Mouse (Mus musculus) left cerebral cortex, postnatal 4 days (tissue): ENCODE data around the gene Notum. TPM values are rescaled to one million over a fixed set of nuclear protein-coding genes. Genes with fewer than 3 reads are reported as not detected.
A peak's percentile ranks its signal among the peaks of the same experiment; 100 is the strongest.
"Not testable (repeated sequence)": the region's sequence is repeated elsewhere in the genome, so short reads cannot be mapped to it uniquely, and the experiment has no call there.

ENCODE experiments used
- DNase-seq: peaks from one replicate; pipeline ENCODE4 v3.0.0-alpha.2; 2022
- intact Hi-C: fragments of 180-260 bp; cut with DNase I; formaldehyde crosslinking; loops from one replicate; pipeline ENCODE4 v1.15.1; 2025
- total RNA-seq, 2 experiments: library from RNA; stranded (reverse); gene quantifications; 2 replicates each; pipeline ENCODE4 v1.2.3; 2021

Notum gene
- total RNA-seq, 2 experiments from 2014 or later: 4.7 to 7.8 TPM

DNA sequence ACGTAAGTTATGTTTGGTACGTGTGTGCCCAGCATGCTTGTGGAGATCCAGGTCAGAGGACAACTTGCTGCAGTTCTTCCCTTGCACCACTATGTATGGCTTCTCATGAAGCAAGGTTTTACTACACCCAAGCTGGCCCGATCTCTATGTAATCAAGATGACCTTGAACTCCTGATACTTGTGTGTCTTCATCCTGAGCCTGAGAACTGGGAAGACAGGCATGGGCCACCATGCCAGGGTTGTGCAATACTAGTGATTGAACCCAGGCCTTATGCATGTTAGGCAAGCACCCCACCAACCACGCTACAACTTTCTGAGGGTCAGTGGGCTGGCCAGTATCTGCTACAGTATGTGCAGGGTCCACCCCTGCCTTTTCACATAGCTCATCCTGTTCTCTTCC, 16.0 kb upstream of the Notum start:
- DNase-seq: no peak
- intact Hi-C loops: no loop called here

DNA sequence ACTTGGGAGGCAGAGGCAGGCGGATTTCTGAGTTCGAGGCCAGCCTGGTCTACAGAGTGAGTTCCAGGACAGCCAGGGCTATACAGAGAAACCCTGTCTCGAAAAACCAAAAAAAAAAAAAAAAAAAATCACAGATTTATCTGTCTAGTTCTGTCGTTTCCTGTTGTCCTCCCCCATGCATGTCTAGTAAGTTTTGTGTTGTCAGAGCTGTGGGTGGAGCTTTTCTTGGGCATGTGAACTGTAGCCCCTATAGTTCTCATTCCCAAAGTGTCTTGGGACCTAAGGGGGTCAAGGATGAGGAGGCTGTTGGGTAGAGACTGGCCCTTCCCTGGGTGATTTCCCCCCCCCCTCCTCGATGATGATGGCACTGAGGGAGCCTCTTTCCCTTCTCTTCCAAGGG, 14.9 kb upstream of the Notum start:
- intact Hi-C loops, DNase-seq: not testable (repeated sequence)

- intact Hi-C loops: no loop called here
Observed at GRCm38 (mm10) chr11:120673594-120674122, 12.7 kb upstream of the Notum start.

DNA sequence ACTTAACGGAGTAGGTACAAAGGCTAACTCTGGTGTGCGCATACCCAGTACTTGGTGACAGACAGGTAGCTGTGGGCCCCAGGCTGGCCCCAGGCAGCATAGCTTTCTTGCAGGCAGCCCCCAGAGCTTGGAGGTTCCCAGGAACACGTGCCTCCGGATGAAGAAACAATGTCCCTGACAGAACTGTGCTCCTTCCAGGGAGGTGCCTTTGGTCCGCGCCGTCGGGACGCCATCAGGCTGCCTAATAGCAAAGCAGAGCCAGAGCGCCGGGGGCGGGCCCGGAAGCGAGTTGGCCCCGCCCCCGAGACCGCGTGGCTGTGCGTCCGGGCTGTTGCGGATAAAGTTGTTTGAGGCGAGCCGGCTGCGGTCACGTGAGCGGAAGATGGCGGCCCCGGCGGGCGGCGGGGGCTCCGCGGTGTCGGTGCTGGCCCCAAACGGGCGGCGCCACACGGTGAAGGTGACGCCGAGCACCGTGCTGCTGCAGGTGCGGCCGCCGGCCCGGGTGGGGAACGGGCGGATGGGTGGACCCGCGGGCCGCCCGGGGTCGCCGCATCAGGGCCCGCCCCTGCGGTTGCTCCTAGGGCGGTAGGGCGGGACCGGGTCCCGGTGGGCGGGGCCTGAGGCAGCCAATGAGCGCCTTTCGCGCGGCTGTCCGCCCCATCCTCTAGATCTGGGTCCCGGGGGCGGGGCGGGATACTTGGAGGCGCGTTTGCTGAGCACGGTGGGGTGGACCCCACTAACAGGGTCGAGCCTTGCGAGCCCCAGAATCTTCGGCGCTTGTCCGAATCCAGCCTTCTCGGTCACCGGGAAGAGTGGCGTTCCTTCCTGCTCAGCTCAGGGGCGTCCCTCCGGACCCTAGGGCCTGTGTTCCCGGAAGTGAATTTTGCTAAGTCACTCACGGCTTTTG, 12.0 kb upstream of the Notum start, which contains the start of gene Aspscr1:
Aspscr1 (plus strand) TSS at position 287 of the 907 bp plus-strand sequence.
- intact Hi-C loops: no loop called here
- DNase-seq: peak; percentile 97

More at GRCm38 (mm10) chr11:120673594-120674122, 12.7 kb upstream of the Notum start:
- no peak for DNase-seq

DNA sequence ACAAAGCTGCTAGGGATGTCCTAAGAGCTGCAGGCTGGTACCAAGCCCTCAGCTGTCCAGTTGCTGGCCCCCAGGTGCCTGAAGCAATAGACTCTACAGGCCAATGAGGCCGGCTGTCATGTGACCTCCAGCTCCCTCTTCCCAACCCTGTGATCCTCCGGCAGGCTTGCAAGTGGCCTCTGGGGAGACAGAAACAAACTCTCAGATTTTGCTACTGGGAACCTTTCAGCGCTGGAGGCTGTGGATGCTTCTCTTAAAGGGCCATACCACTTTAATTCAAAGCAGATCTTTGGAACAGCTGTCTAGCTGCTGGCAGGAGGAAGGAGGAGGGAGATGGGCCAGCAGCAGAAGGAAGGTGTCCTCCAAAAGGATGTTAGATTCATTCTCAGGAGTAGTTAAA, 5.6 kb upstream of the Notum start:
- intact Hi-C loops: no loop called here
- no peak for DNase-seq

GRCm38 (mm10) chr11:120665406-120665805, 4.4 kb upstream of the Notum start:
- no peak for DNase-seq
- intact Hi-C loops: no loop called here

GRCm38 (mm10) chr11:120663714-120664113, 2.7 kb upstream of the Notum start:
- intact Hi-C loops: loop anchor here (5.0 kb wide), 1 partner anchor 49 kb away; the partner anchor contains the start of genes Cenpx and Lrrc45
- DNase-seq: no peak

DNA sequence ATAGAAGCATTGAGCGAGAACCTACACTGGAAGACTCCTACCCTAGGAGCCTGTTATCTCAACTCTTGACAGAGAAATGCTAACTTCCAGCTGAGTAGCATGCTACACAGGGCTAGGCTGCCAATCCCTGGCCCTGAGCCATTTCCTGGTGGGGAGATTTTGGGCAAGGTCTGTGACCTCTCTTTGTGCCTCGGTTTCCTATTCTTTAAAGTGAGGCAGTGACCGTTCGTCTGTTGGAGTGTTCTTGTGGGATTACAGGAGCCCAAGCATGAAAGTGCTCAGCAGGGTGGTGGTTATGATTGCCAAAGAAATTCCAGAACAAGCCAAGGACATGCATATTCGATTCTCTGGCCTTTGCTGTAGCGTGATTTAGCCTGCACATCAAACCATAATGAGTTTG, 1.8 kb upstream of the Notum start:
- DNase-seq: peak; percentile 42
- intact Hi-C loops: loop anchor here (5.0 kb wide), 1 partner anchor 50 kb away; the partner anchor contains the start of genes Cenpx and Lrrc45

GRCm38 (mm10) chr11:120660301-120661075, 487 bp downstream of the Notum start:
- peak; percentile 47 for DNase-seq
- intact Hi-C loops: loop anchor here (5.0 kb wide), 1 partner anchor 52 kb away; the partner anchor contains the start of genes Cenpx and Lrrc45

DNA sequence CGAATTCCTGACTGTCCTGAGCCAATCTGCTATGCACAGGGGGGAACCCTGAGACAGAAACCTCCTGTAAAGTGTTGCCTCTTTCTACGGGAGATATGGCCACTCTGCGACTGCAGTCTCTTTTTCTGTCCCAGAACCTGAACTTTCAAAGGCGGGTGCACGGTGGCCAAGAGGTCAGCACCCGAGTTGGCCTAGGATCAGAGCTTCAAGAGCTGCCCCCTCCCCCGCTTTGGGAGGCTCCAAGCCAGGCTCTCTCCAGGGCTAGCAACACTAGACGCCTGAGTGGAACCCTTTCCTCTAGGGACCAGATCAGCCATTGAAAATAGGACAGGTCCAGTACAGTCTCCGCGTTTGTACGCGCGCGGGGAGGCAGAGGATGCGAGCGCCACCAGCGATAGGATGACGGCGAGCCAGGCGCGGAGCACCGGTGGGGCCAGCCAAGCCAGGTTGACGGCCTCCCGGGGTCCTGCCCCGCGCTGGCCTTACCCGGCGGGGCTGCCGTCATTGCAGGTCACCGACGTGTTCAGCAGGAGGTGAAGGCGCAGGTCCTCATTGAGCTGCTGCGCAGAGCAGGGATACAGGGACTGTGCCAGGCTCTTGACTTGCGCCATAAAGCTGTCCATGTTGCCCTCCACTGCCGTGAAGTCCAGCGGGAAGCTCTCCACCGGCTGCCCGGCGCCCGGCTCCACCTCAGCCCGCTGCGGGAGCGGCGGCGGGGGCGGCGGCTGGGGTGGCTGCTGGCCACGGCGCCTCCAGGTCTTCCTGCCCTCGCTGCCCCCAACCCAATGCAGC, 1.3 kb downstream of the Notum start:
- no peak for DNase-seq
- intact Hi-C loops: loop anchor here (5.0 kb wide), 1 partner anchor 53 kb away; the partner anchor contains the start of genes Cenpx and Lrrc45

GRCm38 (mm10) chr11:120658876-120659410, 2.0 kb downstream of the Notum start:
- DNase-seq: peak; percentile 77
- intact Hi-C loops: no loop called here

DNA sequence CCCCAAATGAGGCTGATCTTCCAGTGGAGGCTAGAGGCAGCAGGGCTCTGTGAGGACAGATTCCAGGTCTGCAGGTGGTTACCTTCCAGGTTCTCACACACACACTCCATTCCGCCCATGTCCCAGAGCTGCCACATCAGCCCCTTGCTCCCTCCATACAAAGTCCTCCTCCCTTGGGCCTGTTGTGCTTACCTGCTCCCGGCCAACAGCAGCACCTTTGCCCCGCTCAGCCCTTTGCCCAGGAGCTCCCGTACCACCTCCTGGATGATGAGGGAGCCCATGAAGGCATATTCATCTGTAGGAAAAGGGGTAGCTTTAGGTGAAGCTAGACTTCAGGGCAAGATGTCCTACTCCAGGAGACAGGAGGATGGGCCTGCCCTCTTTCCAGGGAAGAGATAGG, 3.7 kb downstream of the Notum start:
- intact Hi-C loops: no loop called here
- no peak for DNase-seq

DNA sequence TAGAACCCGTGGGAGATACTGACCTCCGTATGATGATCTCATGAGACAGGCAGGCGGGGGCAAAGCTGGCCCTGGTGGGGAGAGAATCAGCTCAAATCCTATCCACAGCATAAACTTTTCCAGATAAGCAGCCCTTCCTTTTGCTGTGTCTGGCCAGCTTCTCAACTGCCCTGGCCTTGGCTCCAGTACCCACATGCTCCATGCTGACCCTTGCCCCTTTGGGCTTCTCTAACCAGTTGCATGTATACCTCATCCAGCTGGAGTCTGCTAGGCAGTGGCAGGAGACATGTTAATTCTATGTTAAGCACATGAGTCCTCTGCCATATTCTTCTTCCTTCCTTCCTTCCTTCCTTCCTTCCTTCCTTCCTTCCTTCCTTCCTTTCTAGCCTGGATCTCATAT, 6.2 kb downstream of the Notum start:
- DNase-seq: no peak
- intact Hi-C loops: no loop called here

DNA sequence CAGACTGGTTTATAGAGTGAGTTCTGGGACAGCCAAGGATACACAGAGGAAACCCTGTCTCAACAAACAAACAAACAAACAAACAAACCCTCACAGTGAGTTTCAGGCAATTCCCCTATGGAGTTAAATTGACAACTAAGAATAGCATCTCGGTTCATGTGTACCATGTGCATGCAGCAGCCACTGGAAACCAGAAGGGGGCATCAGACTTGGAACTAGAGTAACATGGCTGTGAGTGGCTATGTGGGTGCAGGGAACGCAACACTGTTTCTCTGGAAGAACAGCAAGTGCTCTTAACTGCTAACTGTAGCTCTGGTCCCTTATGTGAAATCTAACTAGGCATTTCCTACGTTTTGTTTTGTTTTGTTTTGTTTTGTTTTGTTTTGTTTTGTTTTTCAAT, 9.1 kb downstream of the Notum start:
- no peak for DNase-seq
- intact Hi-C loops: no loop called here

DNA sequence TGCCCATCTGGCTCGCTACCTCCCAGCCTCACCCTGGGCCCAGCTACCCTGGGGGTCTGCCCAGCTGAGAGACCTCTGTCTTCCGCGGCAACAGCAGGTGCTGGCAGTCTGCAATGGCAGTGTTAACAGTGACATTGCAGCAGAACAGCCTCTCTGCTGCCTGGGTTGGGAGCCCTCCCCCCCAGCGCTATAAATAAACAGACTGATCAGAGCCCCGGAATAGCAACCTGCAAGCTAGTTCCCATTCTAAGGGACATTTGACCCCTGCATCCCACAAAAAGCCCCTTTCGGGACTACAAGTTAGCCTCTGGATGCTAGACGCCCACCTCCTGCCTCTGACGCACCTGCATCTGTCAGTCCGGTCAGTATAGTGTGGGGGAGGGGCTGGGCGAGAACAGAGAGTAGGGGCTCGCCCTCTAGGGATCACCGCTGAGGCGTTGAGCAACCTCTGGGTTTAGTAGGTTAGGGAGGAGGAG, 12.9 kb downstream of the Notum start, which contains the start of gene Myadml2:
Myadml2 (minus strand) TSS at position 158 of the 476 bp plus-strand sequence.
- DNase-seq: no peak
- intact Hi-C loops: no loop called here

GRCm38 (mm10) chr11:120647047-120647830, 13.7 kb downstream of the Notum start:
- intact Hi-C loops: no loop called here

DNA sequence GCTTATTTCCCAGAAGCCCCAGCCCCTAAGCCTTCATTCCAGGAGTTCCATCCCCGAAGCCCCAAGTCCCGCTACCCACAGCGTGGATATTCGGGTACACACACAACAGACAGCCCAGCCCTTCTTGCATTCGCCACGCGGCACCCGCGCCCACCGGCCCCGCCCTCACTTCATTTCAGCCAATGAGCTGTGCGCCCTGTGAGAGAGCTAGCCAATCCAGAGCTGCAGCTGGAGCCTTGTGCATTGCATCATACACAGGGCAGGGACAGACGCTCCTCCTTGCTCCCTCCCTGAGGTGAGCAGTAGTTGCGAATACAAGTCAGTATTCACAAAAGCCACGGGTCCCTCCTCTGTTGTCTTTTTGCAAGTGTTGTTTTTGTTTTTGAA, 17.4 kb downstream of the Notum start, which contains the start of gene Pycr1:
Pycr1 (minus strand) TSS at position 169 of the 387 bp plus-strand sequence.
- intact Hi-C loops: no loop called here
- DNase-seq: peak; percentile 94

More at GRCm38 (mm10) chr11:120647047-120647830, 13.7 kb downstream of the Notum start:
- DNase-seq: no peak

- intact Hi-C loops: no loop called here
- no peak for DNase-seq
Observed at GRCm38 (mm10) chr11:120642939-120643600, 17.9 kb downstream of the Notum start.
